ENCODE assay signal across 10 mouse cellular contexts in the genomic region with DNA sequence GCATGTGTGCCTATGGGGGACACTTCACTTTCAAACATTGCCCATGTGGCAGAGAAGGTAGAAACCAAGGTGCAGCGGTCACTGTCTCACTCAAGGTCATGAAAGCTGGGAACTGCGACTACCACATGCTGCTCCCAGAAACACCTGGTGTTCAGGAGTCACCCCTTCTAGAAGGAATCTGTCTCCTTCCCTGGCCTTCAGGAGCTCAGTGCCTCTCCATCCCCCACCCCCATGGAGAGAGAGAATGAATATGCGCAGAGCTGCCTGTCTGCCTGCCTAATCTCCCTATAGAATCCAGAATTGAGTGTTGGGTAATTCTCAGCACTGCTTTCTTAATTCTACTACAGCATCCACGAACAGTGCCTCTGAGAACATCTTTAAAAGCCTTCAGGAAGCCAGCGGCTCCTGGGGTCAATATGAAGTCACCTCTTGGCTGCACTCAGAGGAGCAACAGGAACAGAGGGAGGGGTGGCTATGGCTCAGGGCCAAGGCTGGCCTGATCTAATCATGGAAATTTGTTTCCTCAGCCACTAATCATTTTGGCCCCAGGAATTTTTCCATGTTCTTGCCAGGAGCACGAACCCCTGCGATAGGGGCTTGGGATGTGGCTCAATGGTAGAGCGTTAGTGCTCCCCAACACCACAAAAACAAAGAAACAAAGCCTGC. TPM values are rescaled to one million over a fixed set of nuclear protein-coding genes. Genes with fewer than 3 reads are reported as not detected.
A peak's percentile ranks its signal among the peaks of the same experiment; 100 is the strongest.
DNase-seq lines count a peak whose midpoint lies in the region; ATAC-seq and TF ChIP-seq lines count a peak whose summit lies in the region.
"Had no signal": no experiment of that assay in that cellular context is flagged by ENCODE, and none has a peak within 500 bp of the region (broad histone marks: within the 10 kb centered on the region; RNA-seq: fewer than 3 reads in every experiment).

No protein-coding gene starts in this region.

- H3K27ac ChIP-seq in left cerebral cortex, adult 2 months, result no peak overlapping the region
- H3K27ac ChIP-seq: limb, embryonic 12.5 days had no signal

- no peak for TF ChIP-seq CTCF in left cerebral cortex, adult 2 months (IDR thresholded peaks at IDR 0.05)

- H3K4me3 ChIP-seq in left cerebral cortex, adult 2 months, result no peak overlapping the region
- H3K4me3 ChIP-seq: limb, embryonic 12.5 days had no signal

- no peak for ATAC-seq in megakaryocyte, adult 5-6 weeks (ENCODE audit: poor library complexity, severe bottlenecking)

- intact Hi-C loops in left cerebral cortex, postnatal 4 days (cut with DNase I), result no loop called here
- intact Hi-C loops in left cerebral cortex, adult 2 months (cut with DNase I), result no loop called here

- DNase-seq in left cerebral cortex, postnatal 4 days, result peak; percentile 48
- no peak for DNase-seq in left cerebral cortex, adult 2 months (ENCODE audit: extremely low spot score in 1 of 2, low spot score in 2 of 2)
- DNase-seq in heart, adult 11 months, result peak; percentile 99
- peak; percentile 68 to 70 for DNase-seq in kidney, adult 8-10 months
- peak; percentile 86 for DNase-seq in skeletal muscle tissue, adult 2 months (ENCODE audit: low read depth, low spot score)
- DNase-seq in cerebellum, adult 9-11 months, result no peak
- DNase-seq in layer of hippocampus, adult 8-10 months (ENCODE audit: low spot score in 2 of 2), result no peak
- DNase-seq: B cell, adult 2 months had no signal

RNA-seq across cellular contexts. Expression of gene Ror2, which starts 24.7 kb away (rescaled TPM):
- 1 to 10 TPM; 4.4 to 5.4 TPM for total RNA-seq in left cerebral cortex, postnatal 4 days (2021)
- 1 to 10 TPM; 1.0 to 1.4 TPM for total RNA-seq in left cerebral cortex, adult 2 months (2021)
- total RNA-seq in megakaryocyte, adult 5-6 weeks (2015), result not detected in 2 replicates
- total RNA-seq in megakaryocyte, adult 5-6 weeks (2017), result not detected in 2 replicates
- total RNA-seq in layer of hippocampus, adult 8-10 months (2022), result 1 to 10 TPM in 3 of 4 experiments, under 1 TPM in 1; 0.83 to 1.6 (median 1.2) TPM

Comparison
In these comparisons a context has a peak if more than half of its experiments do, and no peak if none do; other contexts are left out.
1. DNase-seq: peak in left cerebral cortex, postnatal 4 days (single experiment), heart, adult 11 months (single experiment), kidney, adult 8-10 months (2 of 2) and skeletal muscle tissue, adult 2 months (single experiment); none in left cerebral cortex, adult 2 months (0 of 2), cerebellum, adult 9-11 months (single experiment) and layer of hippocampus, adult 8-10 months (0 of 2).